Mouse (Mus musculus) embryonic fibroblast, embryonic 13.5 days (primary cell): Measurements from ENCODE around the gene Blnk.

Experiments used
- CTCF ChIP-seq: IDR thresholded peaks from 2 replicates; pipeline ENCODE4 v1.5.1; 2011; ENCODE audit warnings: mild to moderate bottlenecking, control low read depth, low read length, moderate library complexity, borderline replicate concordance; ENCODE audit not compliant: insufficient read depth
- POLR2A ChIP-seq: IDR thresholded peaks from 2 replicates; pipeline ENCODE4 v1.6.1; 2011; ENCODE audit warnings: low read depth, mild to moderate bottlenecking, control low read depth, low read length, moderate library complexity

GRCm38 (mm10) chr19:41007326-41007725 lies 13.0 kb upstream of the Blnk start:
- no peak for TF ChIP-seq POLR2A
- no peak for TF ChIP-seq CTCF
